Mouse (Mus musculus) spleen, postnatal 36 days (tissue): ENCODE data around the gene Usp21.

Experiments used
- DNase-seq, 2 experiments: peaks; one replicate each; pipeline ENCODE4 v3.0.0; 2022; ENCODE audit warnings: low spot score in 2 of 2, mixed read lengths in 1 of 2

The Usp21 gene

DNA sequence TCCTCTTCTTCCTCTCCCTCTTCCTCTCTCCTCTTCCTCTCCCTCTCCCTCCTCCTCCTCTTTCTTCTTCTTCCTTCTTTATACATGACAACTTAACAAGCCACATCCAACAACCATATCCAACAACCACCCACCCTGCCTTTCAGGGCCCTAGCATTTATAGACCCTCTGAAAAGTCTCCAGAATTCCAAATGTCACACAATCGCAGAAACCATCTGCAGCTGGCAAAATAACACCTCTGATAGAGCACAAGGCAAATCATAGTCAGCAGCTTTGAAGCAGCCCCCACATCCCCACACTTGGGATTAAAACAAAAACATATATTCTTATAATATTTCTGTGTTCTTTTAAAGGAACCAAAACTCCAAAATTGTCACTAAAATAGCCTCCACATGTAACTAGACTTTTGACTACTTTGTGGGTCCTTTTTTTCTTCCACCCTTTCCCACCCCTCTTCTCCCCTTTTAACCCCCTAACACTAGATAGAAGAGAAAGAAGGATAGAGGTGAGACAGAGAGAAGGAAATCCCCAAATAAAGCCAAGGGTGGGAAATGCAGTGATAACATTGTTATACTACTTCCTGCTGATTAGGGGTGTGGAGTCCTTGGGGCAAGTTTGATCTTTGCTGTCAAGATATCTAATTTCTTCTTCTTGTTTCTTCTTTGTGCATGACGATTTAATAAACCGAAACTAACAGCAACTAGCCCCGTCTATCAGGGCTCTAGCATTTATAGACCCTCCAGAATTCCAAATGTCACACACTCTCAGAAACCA lies 21.6 kb downstream of the Usp21 start:
- DNase-seq: no peak

DNA sequence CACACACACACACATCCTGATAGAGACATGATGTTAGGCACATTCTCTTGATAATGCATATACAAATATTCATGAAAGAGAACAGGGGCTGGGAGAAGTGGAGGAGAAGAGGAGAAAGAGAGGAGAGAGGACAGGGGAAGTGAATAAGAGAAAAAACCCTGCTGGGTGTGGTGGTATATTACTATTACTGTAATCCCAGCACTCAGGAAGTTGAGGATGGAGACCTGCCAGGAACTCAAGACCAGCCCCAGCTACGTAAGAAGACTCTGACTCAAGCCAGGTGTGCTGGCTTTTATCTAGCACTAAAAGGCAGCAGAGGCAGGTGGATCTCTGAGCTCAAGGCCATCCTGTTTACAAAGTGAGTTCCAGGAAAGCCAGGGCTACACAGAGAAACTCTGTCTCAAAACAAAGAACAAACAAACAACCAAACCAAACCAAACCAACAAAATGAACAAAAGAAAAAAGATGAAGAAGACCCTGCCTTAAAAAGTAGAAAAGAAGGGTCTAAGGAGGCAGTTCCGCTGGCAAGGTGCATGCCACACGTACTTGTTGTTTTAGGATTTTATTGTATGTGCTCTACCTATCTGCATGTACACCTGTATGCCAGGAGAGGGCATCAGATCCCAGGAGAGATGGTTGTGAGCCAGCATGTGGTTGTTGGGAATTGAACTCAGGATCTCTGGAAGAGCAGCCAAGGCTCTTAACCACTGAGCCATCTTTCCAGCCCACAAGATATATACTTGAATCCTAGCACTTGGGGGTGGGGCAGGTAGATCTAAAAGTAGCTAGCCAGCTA lies 23.9 kb downstream of the Usp21 start:
- DNase-seq: no peak

DNA sequence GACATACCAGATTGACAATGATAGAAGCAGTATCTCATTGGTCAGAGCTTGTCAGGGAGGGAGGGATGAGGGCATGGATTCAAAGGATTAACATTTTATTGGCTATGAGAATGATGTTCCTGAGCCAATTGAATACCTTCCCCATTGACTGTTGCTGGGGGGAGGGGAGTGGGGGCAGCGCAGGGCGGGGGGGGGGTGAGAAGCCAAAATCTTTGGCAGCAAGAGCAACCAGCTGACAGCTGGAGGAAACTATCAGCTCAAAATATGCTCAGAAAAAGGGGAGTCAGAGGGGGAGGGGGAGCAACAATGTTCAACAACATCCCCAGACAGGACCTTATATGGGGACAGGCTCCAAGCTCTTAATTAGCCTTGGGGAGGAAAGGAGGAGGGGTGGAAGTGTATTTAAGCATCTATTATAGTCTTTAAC lies 24.6 kb downstream of the Usp21 start:
- no peak for DNase-seq

DNA sequence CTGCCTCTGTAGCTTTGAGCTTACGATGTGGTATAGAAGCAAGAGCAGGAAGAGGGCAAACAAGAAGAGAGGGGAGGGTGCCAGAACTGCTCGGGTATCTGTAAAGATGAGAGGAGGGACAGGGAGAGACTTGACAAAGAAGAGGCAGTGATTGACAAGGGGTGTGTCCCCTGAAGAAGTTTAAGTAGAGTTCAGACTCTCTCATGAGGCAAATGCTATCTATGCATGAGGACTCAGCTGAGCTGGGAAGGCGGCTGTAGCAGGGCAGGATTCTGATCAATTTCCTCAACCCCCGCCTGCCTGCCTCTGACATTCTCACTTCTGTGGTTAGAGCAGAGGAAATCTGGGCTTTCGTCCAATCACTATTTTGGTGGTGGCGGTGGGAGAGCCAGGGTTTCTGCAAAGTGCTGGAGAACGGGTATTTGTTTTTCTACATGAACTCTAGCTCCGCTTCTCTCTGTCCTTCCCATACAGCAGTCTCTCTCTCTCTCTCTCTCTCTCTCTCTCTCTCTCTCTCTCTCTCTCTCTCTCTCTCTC lies 25.1 kb downstream of the Usp21 start:
- no peak for DNase-seq

DNA sequence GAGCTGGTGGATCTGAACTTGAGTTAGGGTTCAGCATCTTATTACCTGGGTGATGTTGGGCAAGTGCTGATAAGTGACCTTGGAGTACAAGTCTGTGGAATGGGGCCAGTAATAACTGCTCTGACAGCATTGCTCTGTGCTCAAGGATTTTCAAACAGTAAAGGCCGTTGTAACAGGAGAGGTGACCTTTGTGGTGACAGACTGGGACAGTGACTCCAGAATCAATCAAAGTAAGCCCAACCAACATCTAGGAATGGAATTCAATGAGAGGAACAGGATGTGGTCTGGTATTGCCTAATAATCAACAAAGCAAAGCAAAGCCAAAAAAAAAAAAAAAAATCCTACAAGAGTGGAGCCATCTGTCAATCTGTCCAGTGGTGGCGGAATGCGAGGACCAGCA lies 27.5 kb downstream of the Usp21 start:
- DNase-seq: no peak

DNA sequence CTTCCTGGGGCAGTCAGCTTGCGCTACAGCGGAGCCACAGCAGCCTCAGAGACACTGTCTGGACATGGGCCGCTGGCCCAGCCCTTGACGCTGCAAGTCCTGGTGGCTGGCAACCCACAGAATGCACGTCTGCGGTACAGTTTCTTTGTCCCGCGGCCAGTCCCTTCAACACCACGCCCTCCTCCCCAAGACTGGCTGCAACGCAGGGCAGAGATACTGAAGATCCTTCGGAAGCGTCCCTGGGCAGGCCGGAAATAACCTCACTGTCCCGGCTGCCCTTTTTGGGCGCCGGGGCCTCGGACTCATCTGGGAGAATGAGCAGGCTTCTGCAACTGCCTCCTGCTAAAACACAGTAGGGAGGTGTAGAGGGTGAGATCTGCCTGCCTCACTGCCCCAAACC lies 28.9 kb downstream of the Usp21 start:
- DNase-seq: no peak

DNA sequence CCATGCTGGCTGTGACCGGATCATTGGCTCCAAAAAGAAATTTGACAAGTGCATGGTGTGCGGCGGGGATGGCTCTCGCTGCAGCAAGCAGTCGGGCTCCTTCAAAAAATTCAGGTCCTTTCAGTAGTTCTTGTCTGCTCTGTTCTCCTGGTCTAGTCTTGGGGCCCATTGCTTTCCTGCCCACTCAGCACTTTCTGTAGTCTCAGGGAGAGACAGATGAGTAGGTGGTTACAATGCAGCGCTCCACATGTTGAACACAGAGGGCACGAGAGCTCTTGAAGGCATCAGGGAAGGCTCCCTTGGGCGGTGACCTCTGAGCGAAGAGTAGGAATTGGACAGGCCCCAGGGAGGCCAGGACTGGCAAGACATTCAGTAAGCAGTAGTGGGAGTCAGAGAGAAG lies 30.0 kb downstream of the Usp21 start:
- no peak for DNase-seq

DNA sequence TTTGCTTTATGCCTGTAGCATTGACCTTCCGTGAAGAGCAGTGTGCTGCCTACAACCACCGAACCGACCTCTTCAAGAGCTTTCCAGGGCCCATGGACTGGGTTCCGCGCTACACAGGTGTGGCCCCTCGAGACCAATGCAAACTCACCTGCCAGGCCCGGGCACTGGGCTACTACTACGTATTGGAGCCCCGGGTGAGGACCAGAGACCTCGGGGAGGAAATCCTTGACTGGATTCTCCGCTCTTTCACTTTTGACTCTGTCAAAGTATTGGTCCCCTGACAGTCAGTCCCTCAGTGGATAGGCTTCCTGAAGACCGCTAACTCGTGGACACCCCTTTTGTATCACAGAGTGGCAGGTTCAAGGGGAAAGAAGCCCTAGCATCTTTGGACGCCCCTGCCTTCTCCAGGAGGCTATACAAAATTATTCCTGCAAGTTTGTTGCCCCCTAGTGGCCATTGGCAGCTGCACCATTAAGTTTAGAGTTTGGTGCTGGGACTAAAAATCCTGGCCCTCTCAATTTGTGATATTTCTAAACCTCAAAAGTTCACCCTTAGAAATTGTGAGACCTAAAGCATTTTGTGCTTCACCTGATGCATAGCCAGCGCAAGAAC lies 30.7 kb downstream of the Usp21 start:
- peak; percentile 45 to 68 for DNase-seq

DNA sequence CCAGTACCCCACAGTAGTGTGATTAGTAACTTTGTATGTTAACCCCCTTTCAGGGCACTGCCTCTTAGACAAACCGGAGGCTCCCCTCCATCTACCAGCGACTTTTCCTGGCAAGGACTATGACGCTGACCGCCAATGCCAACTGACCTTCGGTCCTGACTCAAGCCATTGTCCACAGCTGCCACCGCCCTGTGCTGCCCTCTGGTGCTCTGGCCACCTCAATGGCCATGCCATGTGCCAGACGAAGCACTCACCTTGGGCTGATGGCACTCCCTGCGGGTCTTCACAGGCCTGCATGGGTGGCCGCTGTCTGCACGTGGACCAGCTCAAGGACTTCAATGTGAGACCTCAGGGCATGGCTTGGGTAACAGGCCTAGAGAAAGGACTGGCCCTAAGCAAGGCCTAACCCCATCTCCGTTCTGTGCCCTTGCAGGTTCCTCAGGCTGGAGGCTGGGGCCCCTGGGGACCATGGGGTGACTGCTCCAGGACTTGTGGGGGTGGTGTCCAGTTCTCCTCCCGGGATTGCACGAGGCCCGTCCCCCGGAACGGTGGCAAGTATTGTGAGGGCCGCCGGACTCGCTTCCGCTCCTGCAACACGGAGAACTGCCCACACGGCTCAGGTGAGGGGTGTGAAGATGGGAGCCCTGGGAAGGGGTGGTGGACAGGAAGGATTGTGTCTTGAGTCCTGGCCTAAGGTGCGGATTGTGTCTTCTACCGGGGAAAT lies 31.5 kb downstream of the Usp21 start:
- no peak for DNase-seq

DNA sequence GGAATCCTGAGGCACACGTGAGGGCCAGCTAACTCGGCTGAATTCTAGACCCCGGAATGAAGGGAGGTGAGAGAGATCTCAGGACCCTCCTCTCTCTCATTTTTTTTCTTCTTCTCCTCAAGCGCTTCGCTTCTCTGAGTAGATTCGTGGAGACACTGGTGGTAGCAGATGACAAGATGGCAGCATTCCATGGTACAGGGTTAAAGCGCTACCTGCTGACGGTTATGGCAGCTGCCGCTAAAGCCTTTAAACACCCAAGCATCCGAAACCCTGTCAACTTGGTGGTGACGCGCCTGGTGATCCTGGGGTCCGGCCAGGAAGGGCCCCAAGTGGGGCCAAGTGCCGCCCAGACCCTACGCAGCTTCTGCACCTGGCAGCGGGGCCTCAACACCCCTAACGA lies 35.4 kb downstream of the Usp21 start:
- DNase-seq: no peak

DNA sequence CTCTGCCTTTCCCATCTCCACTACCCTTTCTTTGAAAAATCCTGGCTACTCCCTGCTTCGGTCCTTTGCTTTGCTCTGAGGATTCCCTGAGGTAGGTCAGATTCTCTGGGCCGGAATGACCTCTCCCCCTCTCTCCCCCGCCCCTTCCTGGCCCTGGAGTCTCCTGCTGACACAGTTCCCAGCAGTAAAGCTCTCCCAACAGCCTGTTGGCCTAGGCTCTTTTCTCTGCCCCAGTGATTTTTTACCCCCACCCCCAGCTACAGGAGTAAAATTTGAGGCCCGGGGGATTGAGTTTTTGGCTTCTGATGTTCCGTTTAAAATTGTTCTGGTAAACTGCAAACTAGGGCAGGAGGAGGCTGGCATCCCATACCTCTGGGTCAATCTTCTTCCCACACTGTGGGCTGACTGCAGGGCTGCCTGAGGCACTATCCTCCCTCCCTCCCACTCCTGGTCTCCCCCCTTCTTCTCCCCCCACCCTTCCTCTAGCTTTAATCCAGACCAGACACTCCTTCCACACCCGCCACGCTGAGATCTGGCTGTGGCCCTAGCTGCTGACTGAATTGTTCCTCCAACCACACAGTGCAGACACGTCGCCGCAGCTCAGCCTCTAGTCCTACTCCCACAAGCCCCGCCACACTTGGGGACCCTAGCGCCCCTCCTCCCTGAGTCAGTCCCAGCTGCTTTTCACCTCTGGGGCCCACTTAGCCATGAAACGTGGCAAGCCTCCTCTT lies 36.0 kb downstream of the Usp21 start:
- DNase-seq: no peak

DNA sequence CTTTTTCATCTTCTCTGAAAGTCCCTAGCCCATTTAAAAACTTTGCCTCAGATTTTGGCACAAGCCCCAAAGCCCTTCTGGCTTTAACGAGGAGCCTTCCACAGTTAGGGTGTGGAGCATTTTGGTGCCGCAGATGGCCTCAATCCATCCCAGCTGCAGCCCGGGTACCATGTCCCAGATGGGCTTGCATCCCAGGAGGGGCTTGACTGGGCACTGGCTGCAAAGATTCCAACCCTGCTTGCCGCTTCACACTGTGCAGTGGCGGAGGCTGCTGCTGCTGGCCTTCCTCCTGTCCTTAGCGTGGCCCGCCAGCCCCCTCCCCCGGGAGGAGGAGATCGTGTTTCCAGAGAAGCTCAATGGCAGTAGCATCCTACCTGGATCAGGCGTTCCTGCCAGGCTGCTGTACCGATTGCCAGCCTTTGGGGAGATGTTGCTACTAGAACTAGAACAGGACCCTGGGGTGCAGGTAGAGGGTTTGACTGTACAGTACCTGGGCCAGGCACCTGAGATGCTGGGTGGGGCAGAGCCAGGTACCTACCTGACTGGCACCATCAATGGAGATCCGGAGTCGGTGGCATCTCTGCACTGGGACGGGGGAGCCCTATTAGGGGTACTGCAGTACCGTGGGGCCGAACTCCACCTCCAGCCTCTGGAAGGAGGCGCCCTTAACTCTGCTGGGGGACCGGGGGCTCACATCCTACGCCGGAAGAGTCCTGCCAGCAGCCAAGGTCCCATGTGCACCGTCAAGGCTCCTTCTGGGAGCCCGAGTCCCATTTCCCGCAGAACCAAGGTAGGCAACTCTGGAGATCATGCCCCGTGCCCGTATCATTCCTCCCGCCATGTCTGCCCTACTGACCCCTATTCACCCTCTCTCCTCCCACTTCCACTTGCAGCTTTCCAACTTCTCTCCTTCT lies 36.9 kb downstream of the Usp21 start, which contains the start of gene Ndufs2:
Gene Ndufs2, minus strand, starts transcription at position 709 of the 914 bp plus-strand sequence.
- no peak for DNase-seq

DNA sequence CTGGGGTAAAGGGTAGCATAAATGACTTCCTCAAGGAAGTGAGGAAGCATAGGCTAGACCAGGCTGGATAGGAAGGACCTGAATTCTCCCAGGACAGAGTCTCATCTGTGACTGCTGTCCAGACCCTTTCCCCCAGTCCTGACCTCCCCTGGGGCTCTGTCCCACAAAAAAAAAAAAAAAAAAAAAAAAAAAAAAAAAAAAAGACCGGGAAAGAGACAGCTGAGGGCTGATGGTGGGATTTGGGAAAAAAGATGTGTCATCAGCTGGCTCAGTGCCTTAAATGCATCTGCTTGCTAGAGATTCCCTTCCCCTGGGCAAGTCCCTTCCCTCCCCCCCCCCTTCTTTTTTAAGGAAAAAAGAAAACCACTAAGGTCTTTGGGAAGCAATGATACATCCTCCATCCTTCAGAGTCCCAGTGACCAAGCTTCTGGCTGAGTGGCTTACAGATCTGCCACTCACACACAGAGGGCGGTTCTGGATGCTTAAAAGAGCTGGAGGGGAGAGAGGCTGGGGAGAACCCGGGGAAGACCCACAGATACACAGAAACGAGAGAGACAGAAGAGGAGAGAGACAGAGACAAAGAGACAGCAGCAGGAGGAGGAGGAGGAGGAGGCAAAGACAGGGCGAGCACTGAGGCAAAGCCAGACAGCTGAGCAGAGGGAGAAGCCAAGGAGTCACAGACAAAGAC lies 37.7 kb downstream of the Usp21 start, which contains the start of gene Adamts4:
Gene Adamts4, plus strand, starts transcription at position 509 of the 688 bp plus-strand sequence.
- no peak for DNase-seq

DNA sequence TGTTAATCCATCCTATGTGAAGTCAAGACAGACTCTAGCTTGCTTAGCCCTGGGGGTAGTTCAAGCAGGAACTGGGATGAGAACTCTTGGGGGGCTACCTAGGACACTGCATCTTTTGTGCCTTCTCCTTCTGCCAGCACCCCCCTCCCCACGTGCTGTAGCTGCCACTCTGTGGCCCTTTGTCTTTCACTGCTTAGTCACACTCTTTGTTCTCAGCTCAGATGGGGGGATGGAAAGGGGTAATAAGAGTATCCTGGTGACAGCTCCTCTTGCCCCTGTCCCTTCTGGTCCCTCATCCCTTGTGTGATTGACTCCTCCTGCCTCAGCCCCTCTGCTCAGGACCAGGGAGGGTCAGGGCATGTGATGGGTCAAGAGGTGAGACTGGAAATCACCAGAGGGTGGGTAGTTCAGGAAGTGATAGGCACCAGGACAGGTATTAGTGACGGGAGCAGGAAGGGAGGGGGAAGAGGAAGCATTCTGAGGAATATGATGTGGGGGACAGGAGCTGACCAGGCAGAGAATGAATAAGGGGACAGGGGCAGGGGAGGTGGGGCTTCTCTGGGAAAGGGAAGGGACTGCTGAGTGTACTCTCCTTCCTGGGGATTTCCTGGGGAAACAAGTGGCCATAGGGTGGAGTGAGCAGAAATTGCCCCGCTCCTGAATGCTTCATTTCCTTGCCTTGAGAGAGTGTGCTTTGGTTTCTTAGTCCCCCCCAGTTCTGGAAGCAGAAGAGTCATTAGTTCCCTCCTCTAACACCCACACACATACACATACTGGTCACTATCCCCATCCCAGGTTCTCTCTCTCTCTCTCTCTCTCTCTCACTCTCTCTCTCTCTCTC lies 39.2 kb downstream of the Usp21 start:
- DNase-seq: no peak

DNA sequence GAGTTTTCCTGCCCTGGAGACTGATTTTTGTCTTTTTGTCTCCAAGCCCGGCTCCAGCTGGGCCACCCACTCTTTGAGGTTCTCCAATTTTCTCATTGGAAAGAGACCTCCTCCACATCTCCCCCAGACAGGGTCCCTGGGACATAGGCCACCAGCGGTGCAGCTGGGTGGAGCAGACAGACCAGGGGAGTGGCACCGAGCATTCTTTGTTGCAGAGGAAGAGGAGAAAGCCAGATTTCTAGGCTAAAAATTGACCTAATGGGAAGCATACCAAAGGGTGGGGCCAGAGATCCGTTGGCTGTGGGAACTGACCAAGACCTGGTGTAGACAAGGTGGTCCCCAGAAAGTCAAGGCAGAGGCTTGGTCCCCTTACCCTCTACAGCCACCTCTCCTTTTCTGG lies 39.9 kb downstream of the Usp21 start:
- no peak for DNase-seq

DNA sequence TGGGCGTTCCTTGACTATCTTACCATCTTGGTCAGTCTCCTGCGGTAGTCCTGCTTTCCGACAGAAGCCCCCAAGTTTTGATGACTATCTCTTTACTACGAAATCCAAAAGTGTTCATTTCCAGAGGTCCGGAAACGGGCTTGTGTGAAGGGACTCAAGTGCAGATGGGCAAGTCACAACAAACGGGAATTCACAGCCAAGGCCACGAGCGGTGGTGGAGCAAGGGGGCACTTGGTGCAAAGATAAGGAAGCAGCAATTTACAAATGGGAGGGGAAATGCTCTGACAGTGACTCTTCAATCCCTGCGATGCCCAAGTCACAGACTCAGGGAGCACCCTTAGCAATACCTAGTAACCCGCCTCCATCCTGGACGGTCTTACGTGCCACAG lies 40.3 kb downstream of the Usp21 start:
- DNase-seq: no peak

DNA sequence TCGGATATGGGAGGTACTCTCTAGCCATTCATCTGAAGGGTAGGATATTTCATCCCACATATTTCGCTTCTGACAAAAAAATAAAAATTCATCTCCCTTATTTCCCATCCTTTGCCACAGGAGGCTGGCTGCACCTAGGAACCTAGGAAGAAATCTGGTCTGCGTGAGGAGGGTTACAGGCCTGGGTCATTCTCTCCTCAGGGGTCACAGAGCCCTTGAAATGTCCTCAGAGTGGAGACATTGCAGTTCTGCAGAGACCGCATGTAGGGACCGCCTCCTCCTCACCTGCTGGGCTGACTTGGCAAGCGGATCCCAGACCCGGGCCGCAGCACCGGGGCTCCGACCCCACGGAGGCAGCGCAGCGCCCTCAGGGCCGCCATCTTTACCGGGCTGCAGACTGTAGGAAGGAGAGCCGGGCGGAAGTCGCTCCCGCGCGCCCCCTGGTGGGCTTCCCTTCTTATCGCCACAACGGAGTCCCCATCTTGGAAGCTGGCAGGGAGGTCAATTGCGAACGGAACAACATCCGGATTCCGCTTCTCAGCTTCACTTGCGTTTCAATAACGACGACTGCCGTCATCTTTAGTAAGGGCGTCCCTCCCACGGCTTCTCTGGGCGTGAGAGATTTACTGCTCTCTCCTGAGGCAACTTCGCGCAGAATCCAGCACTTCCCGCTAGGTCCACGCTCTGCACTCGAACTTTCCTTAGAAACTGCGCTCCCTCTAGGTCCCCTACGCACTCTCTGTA lies 40.9 kb downstream of the Usp21 start:
- DNase-seq: peak; percentile 96 to 97

DNA sequence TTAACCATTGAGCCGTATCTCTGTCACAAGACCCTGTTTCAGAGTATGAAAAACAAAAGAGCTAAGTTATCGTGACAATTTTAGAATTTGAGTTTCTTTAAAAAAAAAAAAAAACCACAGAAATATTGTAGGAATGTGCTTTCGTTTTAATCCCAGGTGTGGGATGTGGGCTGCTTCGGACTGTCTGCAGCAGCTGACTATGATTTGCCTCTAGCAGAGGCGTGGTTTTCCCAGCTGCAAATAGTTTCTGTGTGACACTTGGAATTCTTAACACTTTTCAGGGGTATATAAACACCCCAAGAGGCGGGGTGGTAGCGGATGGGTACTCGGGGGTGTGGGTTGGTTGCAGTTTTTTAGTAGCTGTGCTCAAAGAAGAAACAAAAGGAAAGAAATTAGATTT lies 42.4 kb downstream of the Usp21 start:
- no peak for DNase-seq
